ENCODE assay signal across 12 mouse cellular contexts in the genomic region with DNA sequence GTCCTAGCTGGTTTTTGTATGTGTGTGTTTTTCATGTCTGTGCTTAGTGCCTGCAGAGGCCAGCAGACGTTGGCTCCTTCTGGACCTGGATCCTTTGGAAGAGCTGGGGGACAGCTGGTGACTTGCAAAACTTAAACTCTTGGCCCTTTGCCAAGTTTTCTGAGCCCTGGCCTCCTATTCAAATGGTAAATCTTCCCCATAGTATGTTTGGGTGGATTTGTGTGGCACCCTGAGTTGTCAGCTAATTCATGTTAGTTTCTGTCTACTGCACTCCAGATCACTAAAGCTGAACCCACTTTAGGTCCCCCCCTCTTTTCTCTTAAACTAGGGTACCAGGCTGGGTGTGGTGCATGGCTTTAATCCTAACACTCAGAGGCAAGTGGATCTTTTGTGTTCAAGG. TPM values are rescaled to one million over a fixed set of nuclear protein-coding genes. Genes with fewer than 3 reads are reported as not detected.
DNase-seq lines count a peak whose midpoint lies in the region; ATAC-seq and TF ChIP-seq lines count a peak whose summit lies in the region.
"Had no signal": no experiment of that assay in that cellular context is flagged by ENCODE, and none has a peak within 500 bp of the region (broad histone marks: within the 10 kb centered on the region; RNA-seq: fewer than 3 reads in every experiment).

No protein-coding gene starts in this region.

- ATAC-seq in frontal cortex, adult (ENCODE audit: low TSS enrichment), result 0 out of 2 replicates have a peak, but pooled peaks have one; percentile 17
- peak; percentile 40; the same call in 1 of the 2 replicates for ATAC-seq in hindbrain, embryonic 16.5 days
- no peak for ATAC-seq in kidney, embryonic 15.5 days (replicated peaks; ENCODE audit: low FRiP score)
- ATAC-seq: CD4-positive, CD25-positive, alpha-beta regulatory T cell, adult 4 months had no signal

- no peak overlapping the region for H3K4me3 ChIP-seq in ES-Bruce4 (ENCODE audit: low read depth, low read length)
- no peak overlapping the region for H3K4me3 ChIP-seq in brown adipose tissue, adult 24 weeks (ENCODE audit: insufficient read depth, low read depth, low read length)
- H3K4me3 ChIP-seq in hindbrain, embryonic 16.5 days (ENCODE audit: low read length), result no peak overlapping the region
- H3K4me3 ChIP-seq in kidney, embryonic 15.5 days (replicated peaks), result no peak overlapping the region

- DNase-seq in frontal cortex, postnatal 14 days (ENCODE audit: low spot score in 2 of 2), result no peak
- no peak for DNase-seq in layer of hippocampus, adult 9-10 months (ENCODE audit: low spot score)
- DNase-seq in testis, postnatal 14 days (ENCODE audit: low spot score), result no peak
- DNase-seq: cerebellum, postnatal 36 days; kidney, postnatal 25 days; thymus, adult 18-20 months had no signal

- no peaks in the 10 kb centered on the region for H3K9me3 ChIP-seq in ES-Bruce4 (replicated peaks; ENCODE audit: control insufficient read depth, insufficient read depth, low read length, poor library complexity, severe bottlenecking)
- H3K9me3 ChIP-seq in hindbrain, embryonic 16.5 days (ENCODE audit: control insufficient read depth, low read length), result no peaks in the 10 kb centered on the region
- no peaks in the 10 kb centered on the region for H3K9me3 ChIP-seq in kidney, embryonic 15.5 days (replicated peaks)

- H3K27me3 ChIP-seq in ES-Bruce4 (ENCODE audit: control insufficient read depth, insufficient read depth, low read length, poor library complexity, severe bottlenecking), result no peaks in the 10 kb centered on the region
- H3K27me3 ChIP-seq in hindbrain, embryonic 16.5 days (replicated peaks; ENCODE audit: control insufficient read depth, insufficient read depth, low read length), result no peaks in the 10 kb centered on the region
- H3K27me3 ChIP-seq in kidney, embryonic 15.5 days, result no peaks in the 10 kb centered on the region

- no peaks in the 10 kb centered on the region for H3K4me1 ChIP-seq in ES-Bruce4 (ENCODE audit: control insufficient read depth, insufficient read depth, low read length)
- no peaks in the 10 kb centered on the region for H3K4me1 ChIP-seq in brown adipose tissue, adult 24 weeks (ENCODE audit: control insufficient read depth, insufficient read depth, insufficient read length, low read length)
- H3K4me1 ChIP-seq in hindbrain, embryonic 16.5 days (ENCODE audit: control insufficient read depth, insufficient read depth, low read depth, low read length), result peaks cover 2% of the 10 kb centered on the region; the same call in 1 of the 2 replicates
- peaks cover 8% of the 10 kb centered on the region for H3K4me1 ChIP-seq in kidney, embryonic 15.5 days

- no peak overlapping the region for H3K9ac ChIP-seq in ES-Bruce4 (ENCODE audit: low read depth, poor library complexity, severe bottlenecking)
- no peak overlapping the region for H3K9ac ChIP-seq in hindbrain, embryonic 16.5 days (ENCODE audit: low read depth, low read length)
- H3K9ac ChIP-seq in kidney, embryonic 15.5 days, result no peak overlapping the region

- no peak overlapping the region for H3K4me2 ChIP-seq in hindbrain, embryonic 16.5 days (ENCODE audit: low read length)
- H3K4me2 ChIP-seq in kidney, embryonic 15.5 days, result no peak overlapping the region

- H3K27ac ChIP-seq in ES-Bruce4 (ENCODE audit: insufficient read depth, low read length), result 0 out of 2 replicates have a peak overlapping the region, but pooled peaks have one; percentile 9
- peak overlapping the region; percentile 45; the same call in 1 of the 2 replicates for H3K27ac ChIP-seq in brown adipose tissue, adult 24 weeks (replicated peaks; ENCODE audit: low read depth, low read length)
- H3K27ac ChIP-seq in hindbrain, embryonic 16.5 days (ENCODE audit: low read depth, low read length), result peak overlapping the region; percentile 48; the same call in 1 of the 2 replicates
- H3K27ac ChIP-seq in kidney, embryonic 15.5 days, result no peak overlapping the region

- 13% methylated on average over 1 of the region's 1 CpGs for WGBS in hindbrain, embryonic 16.5 days
- WGBS in kidney, embryonic 15.5 days, result 39% methylated on average over 1 of the region's 1 CpGs

- no peak for TF ChIP-seq CTCF in ES-Bruce4 (IDR thresholded peaks at IDR 0.05; ENCODE audit: low read depth, low read length)

- peaks cover 15% of the 10 kb centered on the region for H3K36me3 ChIP-seq in ES-Bruce4 (ENCODE audit: control insufficient read depth, insufficient read depth, low read length, poor library complexity, severe bottlenecking)
- peaks cover 20% of the 10 kb centered on the region for H3K36me3 ChIP-seq in hindbrain, embryonic 16.5 days (ENCODE audit: control insufficient read depth, insufficient read depth, low read length)
- peaks cover 54% of the 10 kb centered on the region for H3K36me3 ChIP-seq in kidney, embryonic 15.5 days

- TF ChIP-seq EP300 in ES-Bruce4 (IDR thresholded peaks at IDR 0.05; ENCODE audit: insufficient read depth, low read depth, low read length), result no peak

- TF ChIP-seq POLR2A in ES-Bruce4 (IDR thresholded peaks at IDR 0.05; ENCODE audit: insufficient read depth, low read length), result no peak

RNA-seq across cellular contexts. Expression of a gene that starts 8.3 kb away (rescaled TPM):
- 6.8 and 6.9 TPM in 2 replicates for polyA plus RNA-seq in ES-Bruce4 (2011; ENCODE audit: insufficient read depth, insufficient read length, low read depth, missing spikeins)
- polyA plus RNA-seq in brown adipose tissue, adult 24 weeks (2012; ENCODE audit: insufficient read depth, insufficient read length, missing spikeins), result 17.9 and 25.2 TPM in 2 replicates
- polyA plus RNA-seq in hindbrain, embryonic 16.5 days (2015; fragmentation: Nextera tagmentation; extraction: Ambion mirVana), result 12.2 and 19.8 TPM in 2 replicates
- 21.8 and 22.1 TPM in 2 replicates for polyA plus RNA-seq in kidney, embryonic 15.5 days (2015; fragmentation: Nextera tagmentation; extraction: Ambion mirVana)

RNA-seq across cellular contexts. Expression of a gene that starts 10.9 kb away (rescaled TPM):
- polyA plus RNA-seq in ES-Bruce4 (2011; ENCODE audit: insufficient read depth, insufficient read length, low read depth, missing spikeins), result 1.2 TPM in 1 of 2 replicates, not detected in the other
- 4.1 and 7.8 TPM in 2 replicates for polyA plus RNA-seq in brown adipose tissue, adult 24 weeks (2012; ENCODE audit: insufficient read depth, insufficient read length, missing spikeins)
- polyA plus RNA-seq in hindbrain, embryonic 16.5 days (2015; fragmentation: Nextera tagmentation; extraction: Ambion mirVana), result 0.30 and 0.57 TPM in 2 replicates
- 0.32 and 0.75 TPM in 2 replicates for polyA plus RNA-seq in kidney, embryonic 15.5 days (2015; fragmentation: Nextera tagmentation; extraction: Ambion mirVana)

RNA-seq across cellular contexts. Expression of a gene that starts 16.7 kb away (rescaled TPM):
- 17.4 and 18.0 TPM in 2 replicates for polyA plus RNA-seq in ES-Bruce4 (2011; ENCODE audit: insufficient read depth, insufficient read length, low read depth, missing spikeins)
- polyA plus RNA-seq in brown adipose tissue, adult 24 weeks (2012; ENCODE audit: insufficient read depth, insufficient read length, missing spikeins), result 7.2 and 7.3 TPM in 2 replicates
- 4.3 and 5.0 TPM in 2 replicates for polyA plus RNA-seq in hindbrain, embryonic 16.5 days (2015; fragmentation: Nextera tagmentation; extraction: Ambion mirVana)
- polyA plus RNA-seq in kidney, embryonic 15.5 days (2015; fragmentation: Nextera tagmentation; extraction: Ambion mirVana), result 3.7 and 4.0 TPM in 2 replicates

RNA-seq across cellular contexts. Expression of a gene that starts 18.9 kb away (rescaled TPM):
- 6.4 and 8.8 TPM in 2 replicates for polyA plus RNA-seq in ES-Bruce4 (2011; ENCODE audit: insufficient read depth, insufficient read length, low read depth, missing spikeins)
- polyA plus RNA-seq in brown adipose tissue, adult 24 weeks (2012; ENCODE audit: insufficient read depth, insufficient read length, missing spikeins), result 5.0 and 8.4 TPM in 2 replicates
- polyA plus RNA-seq in hindbrain, embryonic 16.5 days (2015; fragmentation: Nextera tagmentation; extraction: Ambion mirVana), result 31.0 and 33.8 TPM in 2 replicates
- 26.2 and 26.3 TPM in 2 replicates for polyA plus RNA-seq in kidney, embryonic 15.5 days (2015; fragmentation: Nextera tagmentation; extraction: Ambion mirVana)

RNA-seq across cellular contexts. Expression of a gene that starts 29.8 kb away (rescaled TPM):
- 6.5 and 11.2 TPM in 2 replicates for polyA plus RNA-seq in ES-Bruce4 (2011; ENCODE audit: insufficient read depth, insufficient read length, low read depth, missing spikeins)
- 4.1 and 6.7 TPM in 2 replicates for polyA plus RNA-seq in brown adipose tissue, adult 24 weeks (2012; ENCODE audit: insufficient read depth, insufficient read length, missing spikeins)
- polyA plus RNA-seq in hindbrain, embryonic 16.5 days (2015; fragmentation: Nextera tagmentation; extraction: Ambion mirVana), result 19.1 and 21.2 TPM in 2 replicates
- 19.3 and 23.3 TPM in 2 replicates for polyA plus RNA-seq in kidney, embryonic 15.5 days (2015; fragmentation: Nextera tagmentation; extraction: Ambion mirVana)
